Mouse (Mus musculus) CH12.LX (cell line): ENCODE measurements around the gene Ptch2. TPM values are rescaled to one million over a fixed set of nuclear protein-coding genes. Genes with fewer than 3 reads are reported as not detected.

Experiments used
- DNase-seq: peaks from one replicate; pipeline ENCODE4 v3.0.0-alpha.2; 2013; ENCODE audit errors: extremely low read depth
- H3K27ac ChIP-seq: 2 replicates; pipeline ENCODE4 v1.5.1; 2012; ENCODE audit warnings: low read depth, mild to moderate bottlenecking, control low read depth, moderate library complexity; ENCODE audit not compliant: insufficient read depth
- H3K27me3 ChIP-seq: replicated peaks from 2 replicates; pipeline ENCODE3; 2012; ENCODE audit warnings: inconsistent platforms
- H3K36me3 ChIP-seq, 2 experiments: replicated peaks in 1 of 2; 2 replicates each; pipeline versions ENCODE3 to v1.6.1; 2012; ENCODE audit warnings: inconsistent platforms in 1 of 2, low read length in 1 of 2, mild to moderate bottlenecking in 1 of 2, mixed read lengths in 1 of 2, moderate library complexity in 1 of 2; ENCODE audit not compliant: control insufficient read depth in 1 of 2, insufficient read depth in 1 of 2
- H3K4me1 ChIP-seq, 2 experiments: 2 replicates each; pipeline ENCODE4 v1.6.1; 2012; ENCODE audit warnings: inconsistent platforms in 1 of 2, moderate library complexity in 1 of 2; ENCODE audit not compliant: insufficient read depth in 2 of 2, control insufficient read depth in 1 of 2
- H3K4me2 ChIP-seq: 2 replicates; pipeline ENCODE4 v1.6.1; 2012; ENCODE audit warnings: low read depth, mild to moderate bottlenecking, control low read depth; ENCODE audit not compliant: poor library complexity, insufficient read depth, severe bottlenecking
- H3K4me3 ChIP-seq, 3 experiments: fragments of 150-350 bp in 1 of 3; sonication (generic) in 1 of 3; replicated peaks in 1 of 3; 2 replicates each; pipeline versions ENCODE3 to v1.5.1; 2011 to 2012; ENCODE audit warnings: low read depth in 2 of 3, low read length in 2 of 3, mild to moderate bottlenecking in 2 of 3, moderate library complexity in 2 of 3, control low read depth in 1 of 3, improper control_type of control experiment in 1 of 3, inconsistent platforms in 1 of 3, mixed read lengths in 1 of 3; ENCODE audit not compliant: poor library complexity in 1 of 3
- H3K79me2 ChIP-seq: replicated peaks from 2 replicates; pipeline ENCODE4 v1.6.1; 2012; ENCODE audit warnings: mild to moderate bottlenecking, moderate library complexity; ENCODE audit not compliant: control insufficient read depth, poor library complexity, insufficient read depth, severe bottlenecking; ENCODE audit errors: extremely low read depth
- H3K9ac ChIP-seq: 2 replicates; pipeline ENCODE4 v1.6.1; 2012; ENCODE audit warnings: low read depth, mild to moderate bottlenecking, control low read depth, moderate library complexity; ENCODE audit not compliant: insufficient read depth
- H3K9me3 ChIP-seq: replicated peaks from 2 replicates; pipeline ENCODE3; 2012; ENCODE audit warnings: low read length, inconsistent platforms, mixed read lengths
- CTCF ChIP-seq, 2 experiments: IDR thresholded peaks in 1 of 2; conservative IDR thresholded peaks in 1 of 2; 2 replicates each; pipeline ENCODE4 v1.5.1; 2011 to 2012; ENCODE audit warnings: low read depth in 2 of 2, low read length in 2 of 2, improper control_type of control experiment in 1 of 2, inconsistent platforms in 1 of 2, mild to moderate bottlenecking in 1 of 2, moderate library complexity in 1 of 2
- E2F4 ChIP-seq: IDR thresholded peaks from 2 replicates; pipeline ENCODE4 v1.6.1; 2011; ENCODE audit warnings: low read depth, low read length, improper control_type of control experiment; ENCODE audit not compliant: insufficient replicate concordance
- EP300 ChIP-seq: IDR thresholded peaks from 2 replicates; pipeline ENCODE4 v1.6.1; 2011; ENCODE audit warnings: low read length, improper control_type of control experiment
- ETS1 ChIP-seq: conservative IDR thresholded peaks from 2 replicates; pipeline ENCODE4 v1.6.1; 2012; ENCODE audit warnings: low read depth, mild to moderate bottlenecking, inconsistent platforms, low read length, improper control_type of control experiment, moderate library complexity
- GABPA ChIP-seq: IDR thresholded peaks from 2 replicates; pipeline ENCODE4 v1.6.1; 2012; ENCODE audit warnings: low read depth, low read length, improper control_type of control experiment, inconsistent platforms; ENCODE audit not compliant: insufficient replicate concordance
- IRF4 ChIP-seq: IDR thresholded peaks from 2 replicates; pipeline ENCODE4 v1.6.1; 2014; ENCODE audit warnings: low read depth, mild to moderate bottlenecking, inconsistent platforms, low read length, improper control_type of control experiment
- JUN ChIP-seq: IDR thresholded peaks from 2 replicates; pipeline ENCODE4 v1.6.1; 2011; ENCODE audit warnings: low read depth, mild to moderate bottlenecking, low read length, improper control_type of control experiment, moderate library complexity; ENCODE audit not compliant: insufficient read depth
- KAT2A ChIP-seq: IDR thresholded peaks from 2 replicates; pipeline ENCODE4 v1.6.1; 2012; ENCODE audit warnings: low read length, improper control_type of control experiment, inconsistent platforms; ENCODE audit not compliant: insufficient replicate concordance
- MAZ ChIP-seq: IDR thresholded peaks from 2 replicates; pipeline ENCODE4 v1.6.1; 2012; ENCODE audit warnings: low read depth, mild to moderate bottlenecking, inconsistent platforms, low read length, improper control_type of control experiment, moderate library complexity
- MXI1 ChIP-seq: IDR thresholded peaks from 2 replicates; pipeline ENCODE4 v1.6.1; 2011; ENCODE audit warnings: mild to moderate bottlenecking, low read depth, low read length, improper control_type of control experiment
- MYC ChIP-seq: IDR thresholded peaks from 2 replicates; pipeline ENCODE4 v1.6.1; 2011; ENCODE audit warnings: low read depth, mild to moderate bottlenecking, improper control_type of control experiment, low read length
- NELFE ChIP-seq: IDR thresholded peaks from 2 replicates; pipeline ENCODE4 v1.6.1; 2011; ENCODE audit warnings: low read depth, low read length, improper control_type of control experiment
- NRF1 ChIP-seq: IDR thresholded peaks from 2 replicates; pipeline ENCODE4 v1.6.1; 2014; ENCODE audit warnings: low read depth, mild to moderate bottlenecking, inconsistent platforms, low read length, improper control_type of control experiment, moderate library complexity
- RAD21 ChIP-seq: IDR thresholded peaks from 2 replicates; pipeline ENCODE4 v1.6.1; 2011; ENCODE audit warnings: low read depth, mild to moderate bottlenecking, low read length, improper control_type of control experiment, moderate library complexity
- RCOR1 ChIP-seq: conservative IDR thresholded peaks from 2 replicates; pipeline ENCODE4 v1.6.1; 2012; ENCODE audit warnings: low read depth, mild to moderate bottlenecking, inconsistent platforms, low read length, improper control_type of control experiment
- SIN3A ChIP-seq: IDR thresholded peaks from 2 replicates; pipeline ENCODE4 v1.6.1; 2012; ENCODE audit warnings: low read length, improper control_type of control experiment, inconsistent platforms
- SMC3 ChIP-seq: IDR thresholded peaks from 2 replicates; pipeline ENCODE4 v1.6.1; 2011; ENCODE audit warnings: low read depth, low read length, improper control_type of control experiment
- USF1 ChIP-seq: IDR thresholded peaks from 2 replicates; pipeline ENCODE4 v1.6.1; 2014; ENCODE audit warnings: low read depth, mild to moderate bottlenecking, inconsistent platforms, low read length, improper control_type of control experiment
- USF2 ChIP-seq: conservative IDR thresholded peaks from 2 replicates; pipeline ENCODE4 v1.6.1; 2011; ENCODE audit warnings: low read depth, low read length, improper control_type of control experiment
- ZC3H11A ChIP-seq: IDR thresholded peaks from 2 replicates; pipeline ENCODE4 v1.6.1; 2012; ENCODE audit warnings: low read depth, mild to moderate bottlenecking, inconsistent platforms, low read length, improper control_type of control experiment
- ZKSCAN1 ChIP-seq: IDR thresholded peaks from 2 replicates; pipeline ENCODE4 v1.6.1; 2012; ENCODE audit warnings: low read depth, inconsistent platforms, low read length, improper control_type of control experiment, borderline replicate concordance
- ZNF384 ChIP-seq: IDR thresholded peaks from 2 replicates; pipeline ENCODE4 v1.6.1; 2012; ENCODE audit warnings: low read depth, low read length, improper control_type of control experiment, inconsistent platforms
- dilution Hi-C: fragments of 300-500 bp; cut with MboI; formaldehyde crosslinking; loops from 2 replicates; pipeline ENCODE4 v1.14.3; 2020; ENCODE audit warnings: low sequenced_read_pairs; ENCODE audit not compliant: extremely low pct_unique_long_range_greater_than_20kb, extremely low pct_ligation_motif_present
- in situ Hi-C: fragments of 300-500 bp; cut with MboI; formaldehyde crosslinking; loops from 3 replicates; pipeline ENCODE4 v1.14.3; 2019; ENCODE audit warnings: low sequenced_read_pairs, low pct_ligation_motif_present, low pct_unique_long_range_greater_than_20kb, mixed read lengths
- polyA plus RNA-seq: library from polyadenylated mRNA; unstranded; fragments of >175 nt; gene quantifications from 2 replicates; pipeline ENCODE4 v1.2.1, GENCODE M21; 2012; ENCODE audit warnings: low read depth; ENCODE audit not compliant: insufficient read length
- total RNA-seq, 2 experiments: library from RNA; depleted of rRNA; stranded (reverse); fragments of 300-350 nt in 1 of 2; fragments of >200 nt in 1 of 2; gene quantifications; 2 replicates each; pipeline ENCODE4 v1.2.3; 2012 to 2014

The Ptch2 gene
- total and polyA plus RNA-seq, 3 experiments = 0.21 to 0.79 TPM; not detected in 1

DNA sequence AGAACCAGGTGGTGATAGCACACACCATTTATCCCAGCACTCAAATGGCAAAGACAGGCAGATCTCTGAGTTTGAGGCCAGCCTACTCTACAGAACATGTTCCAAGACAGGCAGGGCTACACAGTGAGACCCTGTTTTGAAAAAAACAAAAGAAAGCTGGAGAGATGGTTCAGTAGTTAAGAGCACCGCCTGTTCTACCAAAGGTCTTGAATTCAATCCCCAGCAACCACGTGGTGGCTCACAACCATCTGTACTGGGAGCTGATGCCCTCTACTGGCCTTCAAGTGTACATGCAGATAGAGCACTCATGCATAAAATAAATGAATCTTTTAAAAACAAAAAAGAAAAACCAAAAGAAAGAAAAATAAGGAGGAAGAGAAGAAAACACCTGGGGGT, 43.3 kb downstream of the Ptch2 start (continued):
- TF ChIP-seq GABPA = no peak
- peak; percentile 66; the same call in 1 of the 2 replicates for TF ChIP-seq NELFE
- peak; percentile 21; the same call in 1 of the 2 replicates for TF ChIP-seq ETS1
- TF ChIP-seq IRF4 = peak; percentile 53; the same call in 1 of the 2 replicates

DNA sequence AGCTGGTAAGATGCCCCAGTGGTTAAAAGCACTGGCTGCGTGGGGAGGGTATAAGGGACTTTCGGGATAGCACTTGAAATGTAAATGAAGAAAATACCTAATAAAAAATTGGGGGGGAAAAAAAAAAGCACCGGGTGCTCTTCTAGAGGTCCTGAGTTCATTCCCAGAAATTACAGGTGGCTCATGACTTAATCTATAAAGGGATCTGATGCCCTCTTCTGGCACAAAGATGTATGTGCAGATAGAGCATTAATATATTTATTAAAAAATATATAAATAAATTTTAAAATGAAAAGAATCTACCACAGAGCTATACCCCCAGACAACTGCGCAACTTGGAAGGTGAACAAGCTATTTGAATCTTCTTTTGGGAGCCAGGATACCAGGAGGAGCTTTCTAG, 44.7 kb downstream of the Ptch2 start:
- Histone ChIP-seq H3K36me3 (no peaks in the 10 kb centered on the region), H3K9ac (no peak overlapping the region), H3K27me3 (no peaks in the 10 kb centered on the region), H3K79me2 (no peaks in the 10 kb centered on the region), H3K4me2 (no peak overlapping the region), H3K27ac (no peak overlapping the region), H3K9me3 (no peaks in the 10 kb centered on the region), H3K4me3 (no peak overlapping the region), H3K4me1 (peaks cover 9 to 26% of the 10 kb centered on the region in 2 experiments)
- in situ Hi-C loops = no loop called here
- no peak for DNase-seq
- dilution Hi-C loops = no loop called here
- TF ChIP-seq ZC3H11A (peak; percentile 5; the same call in 1 of the 2 replicates), EP300 (no peak), MXI1 (no peak), RAD21 (peak; percentile 69), ZKSCAN1 (no peak), ETS1 (no peak), E2F4 (no peak), RCOR1 (no peak), MAZ (no peak), KAT2A (no peak), CTCF (conservative IDR thresholded peaks at IDR 0.05 in 1 of 2, IDR thresholded peaks at IDR 0.05 in 1 of 2; ENCODE audit: low read depth in 2 of 2, low read length in 2 of 2) (peak in 1 of 2 experiments; percentile 68; a peak in 2 of 4 replicates), USF2 (no peak), ZNF384 (no peak), USF1 (no peak), SMC3 (peak; percentile 33), SIN3A (no peak), MYC (0 out of 2 replicates have a peak, but pooled peaks have one; percentile 26), NRF1 (no peak), GABPA (no peak), JUN (no peak)
